In genomic region chr17:8246102-8246754, GRCm38 (mm10) we compare ENCODE assay signal across 22 mouse cellular contexts. TPM values are rescaled to one million over a fixed set of nuclear protein-coding genes. Genes with fewer than 3 reads are reported as not detected.
DNase-seq lines count a peak whose midpoint lies in the region; ATAC-seq and TF ChIP-seq lines count a peak whose summit lies in the region.
"Had no signal": no experiment of that assay in that cellular context is flagged by ENCODE, and none has a peak within 500 bp of the region (broad histone marks: within the 10 kb centered on the region; RNA-seq: fewer than 3 reads in every experiment).

No protein-coding gene starts in this region.

- ATAC-seq in lung, embryonic 14.5 days (ENCODE audit: insufficient read depth) = no peak
- peak; percentile 69 for ATAC-seq in intestine, embryonic 15.5 days
- ATAC-seq in stomach, embryonic 14.5 days (ENCODE audit: insufficient number of reproducible peaks, insufficient read depth, low FRiP score, low read depth) = peak; percentile 80

- no peak overlapping the region for H3K4me3 ChIP-seq in lung, embryonic 14.5 days (ENCODE audit: low read depth, low read length)
- H3K4me3 ChIP-seq in lung, adult 2 months (replicated peaks; ENCODE audit: extremely low read depth, low read depth, low read length) = no peak overlapping the region
- H3K4me3 ChIP-seq in intestine, embryonic 15.5 days (replicated peaks) = no peak overlapping the region
- no peak overlapping the region for H3K4me3 ChIP-seq in stomach, embryonic 14.5 days (ENCODE audit: low read depth, low read length)
- H3K4me3 ChIP-seq: hindbrain, embryonic 12.5 days; kidney, embryonic 15.5 days; limb, embryonic 15.5 days; midbrain, embryonic 10.5 days had no signal

- no peak for TF ChIP-seq CTCF in lung, embryonic 14.5 days (IDR thresholded peaks at IDR 0.05; ENCODE audit: low read depth)
- no peak for TF ChIP-seq CTCF in lung, adult 2 months (IDR thresholded peaks at IDR 0.05; ENCODE audit: insufficient read depth, low read length)

- no peaks in the 10 kb centered on the region for H3K36me3 ChIP-seq in lung, embryonic 14.5 days (ENCODE audit: insufficient read depth)
- no peaks in the 10 kb centered on the region for H3K36me3 ChIP-seq in intestine, embryonic 15.5 days
- no peaks in the 10 kb centered on the region for H3K36me3 ChIP-seq in stomach, embryonic 14.5 days (ENCODE audit: control insufficient read depth, insufficient read depth, low read length)
- H3K36me3 ChIP-seq: hindbrain, embryonic 12.5 days; kidney, embryonic 15.5 days; limb, embryonic 15.5 days; midbrain, embryonic 10.5 days had no signal

- peak overlapping the region; percentile 36; the same call in 1 of the 2 replicates for H3K27ac ChIP-seq in lung, embryonic 14.5 days (ENCODE audit: low read depth)
- peak overlapping the region; percentile 17 for H3K27ac ChIP-seq in intestine, embryonic 15.5 days
- H3K27ac ChIP-seq in stomach, embryonic 14.5 days (ENCODE audit: low read length) = peak overlapping the region; percentile 92
- H3K27ac ChIP-seq: hindbrain, embryonic 12.5 days; kidney, embryonic 15.5 days; limb, embryonic 15.5 days; midbrain, embryonic 10.5 days had no signal

- TF ChIP-seq POLR2A in lung, adult 2 months (IDR thresholded peaks at IDR 0.05; ENCODE audit: borderline replicate concordance, extremely low read depth, low read depth, low read length) = no peak

- DNase-seq in lung, embryonic 14.5 days = no peak
- no peak for DNase-seq in lung, adult 2 months
- DNase-seq in B cell, adult 2 months = peak; percentile 50 to 51
- DNase-seq in cerebellum, adult 11-12 months = no peak
- DNase-seq in adrenal gland, adult 8-10 months = no peak
- DNase-seq: adrenal gland, adult 2 months; cerebellum, postnatal 14 days; heart, postnatal 10 days; right cerebral cortex, postnatal 4 days had no signal

- H3K9me3 ChIP-seq in lung, embryonic 14.5 days (ENCODE audit: low read depth, low read length) = no peaks in the 10 kb centered on the region
- no peaks in the 10 kb centered on the region for H3K9me3 ChIP-seq in intestine, embryonic 15.5 days
- H3K9me3 ChIP-seq in stomach, embryonic 14.5 days (ENCODE audit: control insufficient read depth, low read depth, low read length) = no peaks in the 10 kb centered on the region
- H3K9me3 ChIP-seq: hindbrain, embryonic 12.5 days; kidney, embryonic 15.5 days; limb, embryonic 15.5 days; midbrain, embryonic 10.5 days had no signal

- no peak overlapping the region for H3K9ac ChIP-seq in lung, embryonic 14.5 days
- no peak overlapping the region for H3K9ac ChIP-seq in intestine, embryonic 15.5 days
- H3K9ac ChIP-seq in stomach, embryonic 14.5 days (replicated peaks; ENCODE audit: low read depth, low read length) = no peak overlapping the region
- H3K9ac ChIP-seq: hindbrain, embryonic 12.5 days; kidney, embryonic 15.5 days; limb, embryonic 15.5 days had no signal

- H3K4me1 ChIP-seq in lung, embryonic 14.5 days (ENCODE audit: insufficient read depth) = no peaks in the 10 kb centered on the region
- H3K4me1 ChIP-seq in lung, adult 2 months (ENCODE audit: control insufficient read depth, insufficient read depth, low read length) = peaks cover 4% of the 10 kb centered on the region; the same call in 1 of the 2 replicates
- 0 out of 2 replicates have a peak, but pooled peaks cover 3% of the 10 kb centered on the region for H3K4me1 ChIP-seq in intestine, embryonic 15.5 days (replicated peaks)
- H3K4me1 ChIP-seq in stomach, embryonic 14.5 days (ENCODE audit: control insufficient read depth, insufficient read depth, low read length) = peaks cover 3% of the 10 kb centered on the region; the same call in 1 of the 2 replicates
- H3K4me1 ChIP-seq: hindbrain, embryonic 12.5 days; kidney, embryonic 15.5 days; limb, embryonic 15.5 days had no signal

- H3K27me3 ChIP-seq in lung, embryonic 14.5 days (ENCODE audit: insufficient read depth, low read length) = no peaks in the 10 kb centered on the region
- H3K27me3 ChIP-seq in intestine, embryonic 15.5 days (replicated peaks) = no peaks in the 10 kb centered on the region
- H3K27me3 ChIP-seq in stomach, embryonic 14.5 days (ENCODE audit: control insufficient read depth, insufficient read depth, low read length) = no peaks in the 10 kb centered on the region
- H3K27me3 ChIP-seq: hindbrain, embryonic 12.5 days; kidney, embryonic 15.5 days; limb, embryonic 15.5 days had no signal

- H3K4me2 ChIP-seq in lung, embryonic 14.5 days = no peak overlapping the region
- H3K4me2 ChIP-seq in intestine, embryonic 15.5 days (replicated peaks) = 0 out of 2 replicates have a peak overlapping the region, but pooled peaks have one; percentile 6
- no peak overlapping the region for H3K4me2 ChIP-seq in stomach, embryonic 14.5 days (replicated peaks; ENCODE audit: low read depth, low read length)
- H3K4me2 ChIP-seq: heart, embryonic 11.5 days; hindbrain, embryonic 12.5 days; kidney, embryonic 15.5 days; limb, embryonic 15.5 days had no signal

- WGBS in lung, embryonic 14.5 days = 59% methylated on average over 4 of the region's 4 CpGs
- WGBS in lung, adult 2 months = 64% methylated on average over 4 of the region's 4 CpGs
- WGBS in intestine, embryonic 15.5 days = 53% methylated on average over 4 of the region's 4 CpGs
- 64% methylated on average over 4 of the region's 4 CpGs for WGBS in stomach, embryonic 14.5 days

RNA-seq across cellular contexts. Expression of gene Ccr6, which starts 10.4 kb away (rescaled TPM):
- not detected in 2 replicates for polyA plus RNA-seq in lung, embryonic 14.5 days (2014; fragmentation: Nextera tagmentation; extraction: Ambion mirVana)
- polyA plus RNA-seq in lung, adult 2 months (2012; rRNA removed) = 2.4 and 4.8 TPM in 2 replicates
- polyA plus RNA-seq in intestine, embryonic 15.5 days (2015; fragmentation: Nextera tagmentation; extraction: Ambion mirVana) = 0.50 and 0.86 TPM in 2 replicates
- 0.46 and 0.71 TPM in 2 replicates for polyA plus RNA-seq in stomach, embryonic 14.5 days (2014; fragmentation: Nextera tagmentation; extraction: Ambion mirVana)
- under 1 TPM in 1 of 4 experiments, not detected in 3; 1.00 TPM for total RNA-seq in adrenal gland, adult 8-10 months (2022)
- total RNA-seq: adrenal gland, adult 2 months; gastrocnemius, adult 18-20 months; gastrocnemius, postnatal 4 days; heart, postnatal 10 days; left cerebral cortex, postnatal 25 days had no signal
- polyA plus RNA-seq: C2C12; forebrain, embryonic 11.5 days; heart, embryonic 11.5 days; hindbrain, embryonic 12.5 days; kidney, embryonic 15.5 days; limb, embryonic 15.5 days; midbrain, embryonic 10.5 days; neural tube, embryonic 11.5 days had no signal

RNA-seq across cellular contexts. Expression of gene Mpc1, which starts 36.5 kb away (rescaled TPM):
- 154 and 160 TPM in 2 replicates for polyA plus RNA-seq in lung, embryonic 14.5 days (2014; fragmentation: Nextera tagmentation; extraction: Ambion mirVana)
- polyA plus RNA-seq in lung, adult 2 months (2012; rRNA removed) = 68.3 and 103 TPM in 2 replicates
- polyA plus RNA-seq in intestine, embryonic 15.5 days (2015; fragmentation: Nextera tagmentation; extraction: Ambion mirVana) = 192 and 199 TPM in 2 replicates
- polyA plus RNA-seq in stomach, embryonic 14.5 days (2014; fragmentation: Nextera tagmentation; extraction: Ambion mirVana) = 182 and 183 TPM in 2 replicates
- total RNA-seq in adrenal gland, adult 8-10 months (2022) = 100 to 1,000 TPM; 122 to 221 (median 169) TPM

Comparison
In these comparisons a context has a peak if more than half of its experiments do, and no peak if none do; other contexts are left out.
1. DNase-seq: peak in B cell, adult 2 months (2 of 2); none in lung, embryonic 14.5 days (single experiment), lung, adult 2 months (single experiment), cerebellum, adult 11-12 months (single experiment) and adrenal gland, adult 8-10 months (single experiment).
2. H3K27ac ChIP-seq: peak in every context shown above with its lines; median percentile 92 in stomach, embryonic 14.5 days; 36 in lung, embryonic 14.5 days; 17 in intestine, embryonic 15.5 days.